Mouse (Mus musculus): ENCODE data around the gene Bcam.

GRCm38 (mm10) chr7:19785874-19786458, 15.2 kb upstream of the Bcam start:
- TF ChIP-seq MAZ (IDR thresholded peaks at IDR 0.05; ENCODE audit: low read depth, low read length): no peak
- TF ChIP-seq CTCF (IDR thresholded peaks at IDR 0.05 in 2 of 3, conservative IDR thresholded peaks at IDR 0.05 in 1 of 3; ENCODE audit: control insufficient read depth in 1 of 3, insufficient read depth in 1 of 3, low read depth in 2 of 3, low read length in 3 of 3, poor library complexity in 1 of 3, severe bottlenecking in 1 of 3): no peak
- no peak for TF ChIP-seq RCOR1 (IDR thresholded peaks at IDR 0.05; ENCODE audit: low read depth, low read length)
- no peak for TF ChIP-seq MAFK (IDR thresholded peaks at IDR 0.05; ENCODE audit: borderline replicate concordance, low read depth, low read length)
- TF ChIP-seq ZKSCAN1 (IDR thresholded peaks at IDR 0.05; ENCODE audit: low read depth, low read length): no peak
- no peak for TF ChIP-seq EP300 (IDR thresholded peaks at IDR 0.05; ENCODE audit: low read depth in 1 of 2, low read length in 2 of 2)
- no peak for TF ChIP-seq USF2 (IDR thresholded peaks at IDR 0.05; ENCODE audit: borderline replicate concordance in 1 of 2, insufficient read depth in 1 of 2, low read depth in 1 of 2, low read length in 2 of 2)
- no peak for TF ChIP-seq GATA1 (IDR thresholded peaks at IDR 0.05; ENCODE audit: low read depth, low read length)
- no peak for TF ChIP-seq POLR2A (IDR thresholded peaks at IDR 0.05; ENCODE audit: control insufficient read depth in 1 of 2, insufficient read depth in 1 of 2, low read depth in 1 of 2, low read length in 2 of 2, poor library complexity in 1 of 2)
- TF ChIP-seq ETS1 (IDR thresholded peaks at IDR 0.05; ENCODE audit: low read depth, low read length): no peak
- no peak for TF ChIP-seq MEF2A (IDR thresholded peaks at IDR 0.05; ENCODE audit: extremely low read depth, insufficient replicate concordance, low read depth, low read length, poor library complexity, severe bottlenecking)
- no peak for TF ChIP-seq USF1 (IDR thresholded peaks at IDR 0.05; ENCODE audit: low read depth, low read length)
- no peak for TF ChIP-seq RAD21 (IDR thresholded peaks at IDR 0.05; ENCODE audit: low read depth, low read length)
- TF ChIP-seq ZNF384 (IDR thresholded peaks at IDR 0.05; ENCODE audit: low read depth, low read length): no peak
